Mouse (Mus musculus): ENCODE results near the gene Mfsd4b3. TPM values are rescaled to one million over a fixed set of nuclear protein-coding genes. Genes with fewer than 3 reads are reported as not detected.
"Not testable (repeated sequence)": the region's sequence is repeated elsewhere in the genome, so short reads cannot be mapped to it uniquely, and the experiment has no call there.

The Mfsd4b3 gene
- polyA plus RNA-seq, 1 experiment: 11.3 TPM

- no peak for DNase-seq (ENCODE audit: low read depth, low spot score)
- WGBS: 61% methylated on average over 7 of the region's 7 CpGs
Measured at GRCm38 (mm10) chr10:39936553-39936952, 23.4 kb downstream of the Mfsd4b3 start.

GRCm38 (mm10) chr10:39926616-39927139 lies 33.3 kb downstream of the Mfsd4b3 start, which contains the start of gene Mfsd4b2:
TSS of gene Mfsd4b2 (minus strand) at chr10:39926923.
- no peak for DNase-seq (ENCODE audit: low read depth, low spot score)
- WGBS: 1% methylated on average over 41 of the region's 41 CpGs

- DNase-seq (ENCODE audit: low read depth, low spot score): not testable (repeated sequence)
- 54% methylated on average over 8 of the region's 8 CpGs for WGBS
Measured at GRCm38 (mm10) chr10:39924556-39924955, 35.4 kb downstream of the Mfsd4b3 start.

- no peak for DNase-seq (ENCODE audit: low read depth, low spot score)
Measured at GRCm38 (mm10) chr10:39912616-39913015, 47.3 kb downstream of the Mfsd4b3 start.

- DNase-seq (ENCODE audit: low read depth, low spot score): no peak
- WGBS: 43% methylated on average over 13 of the region's 13 CpGs
Measured at GRCm38 (mm10) chr10:39908768-39909441, 51.0 kb downstream of the Mfsd4b3 start.

- peak; percentile 84 for DNase-seq (ENCODE audit: low read depth, low spot score)
- WGBS: 24% methylated on average over 10 of the region's 10 CpGs
Measured at GRCm38 (mm10) chr10:39906799-39907658, 52.9 kb downstream of the Mfsd4b3 start.

GRCm38 (mm10) chr10:39904191-39904590 lies 55.8 kb downstream of the Mfsd4b3 start:
- DNase-seq (ENCODE audit: low read depth, low spot score): no peak
- 84% methylated on average over 3 of the region's 3 CpGs for WGBS

- under 1% methylated on average over 41 of the region's 41 CpGs for WGBS
- peak; percentile 92 for DNase-seq (ENCODE audit: low read depth, low spot score)
Measured at GRCm38 (mm10) chr10:39898874-39899371, 61.0 kb downstream of the Mfsd4b3 start, which contains the start of gene Mfsd4b4. TSS of gene Mfsd4b4 (minus strand) at chr10:39899238.

Other genes with a start within 250 kb of the Mfsd4b3 start
- gene Rev3l, start 228.0 kb downstream of the Mfsd4b3 start, polyA plus RNA-seq (2012; rRNA removed): 9.8 and 10.3 TPM in 2 replicates
- gene Mfsd4b4, start 60.9 kb downstream of the Mfsd4b3 start, polyA plus RNA-seq (2012; rRNA removed): 0.99 and 1.5 TPM in 2 replicates
- 10.7 and 29.8 TPM in 2 replicates for gene Mfsd4b2, start 33.2 kb downstream of the Mfsd4b3 start, polyA plus RNA-seq (2012; rRNA removed)
- gene Mfsd4b5, start 26.5 kb upstream of the Mfsd4b3 start, polyA plus RNA-seq (2012; rRNA removed): 0.57 and 1.2 TPM in 2 replicates
- 0.07 TPM in 1 of 2 replicates, not detected in the other for gene Mfsd4b1, start 65.1 kb upstream of the Mfsd4b3 start, polyA plus RNA-seq (2012; rRNA removed)
- gene Slc16a10, start 182.1 kb upstream of the Mfsd4b3 start, polyA plus RNA-seq (2012; rRNA removed): 32.4 and 108 TPM in 2 replicates

Data from large intestine, adult 2 months (tissue).